Mouse (Mus musculus) liver, postnatal 0 days (tissue): ENCODE data around the gene Des.

Experiments used
- CTCF ChIP-seq: sonication (generic); IDR thresholded peaks from 2 replicates; pipeline ENCODE4 v1.5.1; 2016; ENCODE audit warnings: antibody characterized with exemption, low read depth
- EP300 ChIP-seq: IDR thresholded peaks from 2 replicates; pipeline ENCODE4 v1.6.1; 2016; ENCODE audit warnings: antibody characterized with exemption, low read depth, mild to moderate bottlenecking

DNA sequence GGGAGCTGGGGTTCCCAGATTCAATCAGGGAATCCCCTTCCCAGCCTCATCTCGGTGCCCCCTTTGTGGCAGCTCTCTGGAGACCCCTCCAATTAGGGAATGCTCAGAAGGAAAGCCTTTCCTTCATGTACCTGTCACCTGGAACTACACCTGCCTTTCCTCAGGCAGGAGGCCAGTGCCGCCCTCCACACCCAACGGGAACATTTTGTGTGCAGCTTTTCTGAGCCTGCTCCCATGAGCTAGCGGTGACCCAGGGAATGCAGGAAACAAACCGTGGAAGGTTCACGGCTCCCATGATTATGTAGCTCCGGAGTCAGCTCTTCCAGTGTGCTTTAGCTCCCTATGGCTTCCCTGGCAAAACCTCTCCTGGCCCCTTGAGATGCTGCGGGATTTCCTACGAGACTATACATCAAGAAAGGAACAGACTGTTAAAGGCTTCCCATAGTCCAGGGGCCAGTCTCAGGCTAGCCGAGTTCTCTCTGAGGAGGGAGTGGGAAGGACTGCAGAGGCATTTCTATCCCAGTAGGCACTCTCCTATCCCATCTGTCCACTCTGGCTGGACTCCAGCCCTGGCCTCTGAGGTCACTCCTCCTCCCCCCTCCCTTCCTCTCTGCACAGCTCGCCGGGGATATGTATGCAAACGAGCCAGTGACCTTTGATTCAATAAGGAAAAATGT is 10.0 kb downstream of the Des start:
- TF ChIP-seq CTCF (no peak), EP300 (no peak)
